Mouse (Mus musculus): ENCODE measurements at regions not wholly inside any gene's neighbourhood (a gene's known extent, or its start where the extent isn't known, plus 50 kb on each side); places are given as distances from the start of the nearest gene placed in this dataset.

DNA sequence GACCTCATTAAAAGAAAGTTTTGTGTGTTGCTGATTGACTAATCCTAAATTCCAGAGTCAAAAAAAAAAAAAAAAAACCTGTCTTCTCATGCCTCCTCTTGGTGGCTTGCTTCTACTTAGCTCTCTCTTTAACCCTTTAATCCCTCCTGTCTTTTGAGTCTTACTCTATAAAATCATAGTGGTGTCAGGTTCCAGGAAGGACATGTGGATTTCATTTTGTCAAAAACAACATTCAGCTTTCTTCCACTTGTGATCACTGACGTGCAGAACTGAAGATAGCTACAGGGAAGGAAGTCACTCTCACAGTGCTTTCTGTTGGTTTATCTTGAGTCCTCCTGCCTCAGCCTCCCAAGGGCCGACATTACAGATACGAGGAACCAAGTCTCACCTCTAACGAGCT lies 132.2 kb downstream of the Lca5 start:
- TF ChIP-seq CTCF (IDR thresholded peaks at IDR 0.05; ENCODE audit: borderline replicate concordance, extremely low read depth, insufficient read depth, insufficient read length) (no peak), POLR2A (IDR thresholded peaks at IDR 0.05; ENCODE audit: borderline replicate concordance, extremely low read depth, insufficient read depth, insufficient read length, poor library complexity, severe bottlenecking) (no peak)

Measured in brain, embryonic 14.5 days (tissue).